Mouse (Mus musculus): ENCODE data around the gene Ankrd33b. TPM values are rescaled to one million over a fixed set of nuclear protein-coding genes. Genes with fewer than 3 reads are reported as not detected.

Ankrd33b gene
- polyA plus RNA-seq, 1 experiment from 2014 or later, result 1.8 TPM

- Histone ChIP-seq H3K4me2 (ENCODE audit: low read depth, low read length) (no peak overlapping the region), H3K4me3 (ENCODE audit: low read depth, low read length) (no peak overlapping the region), H3K36me3 (replicated peaks; ENCODE audit: insufficient read depth, low read length) (no peaks in the 10 kb centered on the region), H3K9me3 (ENCODE audit: low read length) (no peaks in the 10 kb centered on the region), H3K9ac (replicated peaks) (no peak overlapping the region), H3K4me1 (ENCODE audit: insufficient read depth) (0 out of 2 replicates have a peak, but pooled peaks cover 7% of the 10 kb centered on the region), H3K27me3 (ENCODE audit: insufficient read depth, low read length) (0 out of 2 replicates have a peak, but pooled peaks cover under 1% of the 10 kb centered on the region), H3K27ac (ENCODE audit: low read depth) (no peak overlapping the region)
- DNase-seq (no peak), ATAC-seq (peak; percentile 63)
- 70% methylated on average over 6 of the region's 6 CpGs for WGBS (ENCODE audit: insufficient replicate concordance)
- TF ChIP-seq EP300 (IDR thresholded peaks at IDR 0.05; ENCODE audit: low read depth) (no peak), CTCF (IDR thresholded peaks at IDR 0.05; ENCODE audit: low read depth) (no peak)
Measured at GRCm38 (mm10) chr15:31359805-31360204, 7.7 kb downstream of the Ankrd33b start.

GRCm38 (mm10) chr15:31352494-31353279, 14.8 kb downstream of the Ankrd33b start:
- DNase-seq, result no peak
- Histone ChIP-seq H3K27me3 (ENCODE audit: insufficient read depth, low read length) (no peaks in the 10 kb centered on the region), H3K4me3 (ENCODE audit: low read depth, low read length) (no peak overlapping the region), H3K36me3 (replicated peaks; ENCODE audit: insufficient read depth, low read length) (no peaks in the 10 kb centered on the region), H3K27ac (ENCODE audit: low read depth) (no peak overlapping the region), H3K9me3 (ENCODE audit: low read length) (no peaks in the 10 kb centered on the region), H3K9ac (replicated peaks) (no peak overlapping the region), H3K4me2 (ENCODE audit: low read depth, low read length) (no peak overlapping the region), H3K4me1 (ENCODE audit: insufficient read depth) (peaks cover 7% of the 10 kb centered on the region)
- ATAC-seq, result 0 out of 2 replicates have a peak, but pooled peaks have one; percentile 9
- WGBS (ENCODE audit: insufficient replicate concordance), result 73% methylated on average over 13 of the region's 13 CpGs
- TF ChIP-seq CTCF (IDR thresholded peaks at IDR 0.05; ENCODE audit: low read depth), result no peak
- TF ChIP-seq EP300 (IDR thresholded peaks at IDR 0.05; ENCODE audit: low read depth), result no peak

GRCm38 (mm10) chr15:31349810-31350341, 17.6 kb downstream of the Ankrd33b start:
- no peak overlapping the region for H3K4me2 ChIP-seq (ENCODE audit: low read depth, low read length)
- H3K27me3 ChIP-seq (ENCODE audit: insufficient read depth, low read length), result no peaks in the 10 kb centered on the region
- no peak overlapping the region for H3K9ac ChIP-seq (replicated peaks)
- H3K4me3 ChIP-seq (ENCODE audit: low read depth, low read length), result no peak overlapping the region
- DNase-seq (peak; percentile 34), ATAC-seq (peak; percentile 79)
- H3K36me3 ChIP-seq (replicated peaks; ENCODE audit: insufficient read depth, low read length), result no peaks in the 10 kb centered on the region
- H3K9me3 ChIP-seq (ENCODE audit: low read length), result no peaks in the 10 kb centered on the region
- peak overlapping the region; percentile 71 for H3K27ac ChIP-seq (ENCODE audit: low read depth)
- H3K4me1 ChIP-seq (ENCODE audit: insufficient read depth), result peaks cover 4% of the 10 kb centered on the region
- 33% methylated on average over 7 of the region's 7 CpGs for WGBS (ENCODE audit: insufficient replicate concordance)
- TF ChIP-seq CTCF (IDR thresholded peaks at IDR 0.05; ENCODE audit: low read depth) (no peak), EP300 (IDR thresholded peaks at IDR 0.05; ENCODE audit: low read depth) (no peak)

DNA sequence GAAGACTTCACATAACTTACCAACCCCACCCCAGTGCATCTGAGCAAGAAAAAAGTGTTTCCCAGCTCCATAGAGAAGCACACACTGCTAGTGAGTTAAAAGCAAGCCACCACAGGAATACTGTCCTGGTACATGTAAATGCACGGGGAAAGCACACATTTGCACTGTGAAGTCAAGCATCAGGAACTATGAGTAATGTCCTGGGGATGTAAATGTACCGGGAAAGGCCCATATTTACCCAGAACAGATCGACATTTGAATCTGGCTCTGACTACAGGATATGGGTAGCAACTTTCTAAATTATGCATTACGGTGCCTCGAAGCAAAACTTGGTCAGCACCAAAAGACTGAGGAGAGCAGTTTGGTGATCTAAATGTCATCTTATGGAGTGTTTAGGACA, 18.5 kb downstream of the Ankrd33b start:
- Histone ChIP-seq H3K27ac (ENCODE audit: low read depth) (peak overlapping the region; percentile 71; the same call in 1 of the 2 replicates), H3K36me3 (replicated peaks; ENCODE audit: insufficient read depth, low read length) (no peaks in the 10 kb centered on the region), H3K4me2 (ENCODE audit: low read depth, low read length) (no peak overlapping the region), H3K4me3 (ENCODE audit: low read depth, low read length) (no peak overlapping the region), H3K9ac (replicated peaks) (no peak overlapping the region), H3K4me1 (ENCODE audit: insufficient read depth) (peaks cover 4% of the 10 kb centered on the region), H3K9me3 (ENCODE audit: low read length) (no peaks in the 10 kb centered on the region), H3K27me3 (ENCODE audit: insufficient read depth, low read length) (no peaks in the 10 kb centered on the region)
- DNase-seq, result no peak
- no peak for ATAC-seq
- no peak for TF ChIP-seq EP300 (IDR thresholded peaks at IDR 0.05; ENCODE audit: low read depth)
- no peak for TF ChIP-seq CTCF (IDR thresholded peaks at IDR 0.05; ENCODE audit: low read depth)
- WGBS (ENCODE audit: insufficient replicate concordance), result 78% methylated on average over 5 of the region's 5 CpGs

- H3K27me3 ChIP-seq (ENCODE audit: insufficient read depth, low read length), result no peaks in the 10 kb centered on the region
- H3K36me3 ChIP-seq (replicated peaks; ENCODE audit: insufficient read depth, low read length), result no peaks in the 10 kb centered on the region
- no peak for DNase-seq
- H3K4me2 ChIP-seq (ENCODE audit: low read depth, low read length), result no peak overlapping the region
- no peak overlapping the region for H3K27ac ChIP-seq (ENCODE audit: low read depth)
- no peak overlapping the region for H3K4me3 ChIP-seq (ENCODE audit: low read depth, low read length)
- no peak overlapping the region for H3K9ac ChIP-seq (replicated peaks)
- WGBS (ENCODE audit: insufficient replicate concordance), result 68% methylated on average over 5 of the region's 5 CpGs
- H3K9me3 ChIP-seq (ENCODE audit: low read length), result no peaks in the 10 kb centered on the region
- peaks cover 4% of the 10 kb centered on the region for H3K4me1 ChIP-seq (ENCODE audit: insufficient read depth)
- ATAC-seq, result no peak
- TF ChIP-seq EP300 (IDR thresholded peaks at IDR 0.05; ENCODE audit: low read depth) (no peak), CTCF (IDR thresholded peaks at IDR 0.05; ENCODE audit: low read depth) (no peak)
Measured at GRCm38 (mm10) chr15:31348241-31348640, 19.3 kb downstream of the Ankrd33b start.

GRCm38 (mm10) chr15:31346508-31346907, 21.0 kb downstream of the Ankrd33b start:
- H3K9ac ChIP-seq (replicated peaks), result no peak overlapping the region
- TF ChIP-seq EP300 (IDR thresholded peaks at IDR 0.05; ENCODE audit: low read depth), result no peak
- TF ChIP-seq CTCF (IDR thresholded peaks at IDR 0.05; ENCODE audit: low read depth), result no peak
- no peak overlapping the region for H3K4me3 ChIP-seq (ENCODE audit: low read depth, low read length)
- no peak overlapping the region for H3K27ac ChIP-seq (ENCODE audit: low read depth)
- 72% methylated on average over 2 of the region's 2 CpGs for WGBS (ENCODE audit: insufficient replicate concordance)
- H3K9me3 ChIP-seq (ENCODE audit: low read length), result no peaks in the 10 kb centered on the region
- no peaks in the 10 kb centered on the region for H3K27me3 ChIP-seq (ENCODE audit: insufficient read depth, low read length)
- H3K4me1 ChIP-seq (ENCODE audit: insufficient read depth), result peaks cover 14% of the 10 kb centered on the region
- no peak overlapping the region for H3K4me2 ChIP-seq (ENCODE audit: low read depth, low read length)
- ATAC-seq, result no peak
- no peaks in the 10 kb centered on the region for H3K36me3 ChIP-seq (replicated peaks; ENCODE audit: insufficient read depth, low read length)
- DNase-seq, result no peak

Data from liver, postnatal 0 days (tissue).